Mouse (Mus musculus) inflammation-experienced regulatory T-cells, adult 16 weeks (primary cell): Measurements from ENCODE around the gene Hapln1. TPM values are rescaled to one million over a fixed set of nuclear protein-coding genes. Genes with fewer than 3 reads are reported as not detected.

Experiments used
- polyA plus RNA-seq: library from polyadenylated mRNA; unstranded; fragments of 100-300 nt; shearing (Covaris generic); gene quantifications from one replicate; pipeline ENCODE4 v1.2.1, GENCODE M21; 2017

Hapln1 gene
- 0.22 TPM for polyA plus RNA-seq

GRCm38 (mm10) chr13:89539205-89539886, at the start of gene Hapln1:
Hapln1 (plus strand) TSS chr13:89539796.

Other genes starting within 250 kb of the Hapln1 start
- 0.11 TPM for gene Vcan, start 202.7 kb downstream of the Hapln1 start, polyA plus RNA-seq